Mouse (Mus musculus) CH12.LX (cell line): ENCODE data around the gene Cnot3.

Source experiments
- CTCF ChIP-seq, 2 experiments: IDR thresholded peaks in 1 of 2; conservative IDR thresholded peaks in 1 of 2; 2 replicates each; pipeline ENCODE4 v1.5.1; 2011 to 2012; ENCODE audit warnings: low read depth in 2 of 2, low read length in 2 of 2, improper control_type of control experiment in 1 of 2, inconsistent platforms in 1 of 2, mild to moderate bottlenecking in 1 of 2, moderate library complexity in 1 of 2
- ELF1 ChIP-seq: IDR thresholded peaks from 2 replicates; pipeline ENCODE4 v1.6.1; 2014; ENCODE audit warnings: low read depth, mild to moderate bottlenecking, inconsistent platforms, low read length, improper control_type of control experiment
- EP300 ChIP-seq: IDR thresholded peaks from 2 replicates; pipeline ENCODE4 v1.6.1; 2011; ENCODE audit warnings: low read length, improper control_type of control experiment
- ETS1 ChIP-seq: conservative IDR thresholded peaks from 2 replicates; pipeline ENCODE4 v1.6.1; 2012; ENCODE audit warnings: low read depth, mild to moderate bottlenecking, inconsistent platforms, low read length, improper control_type of control experiment, moderate library complexity
- JUN ChIP-seq: IDR thresholded peaks from 2 replicates; pipeline ENCODE4 v1.6.1; 2011; ENCODE audit warnings: low read depth, mild to moderate bottlenecking, low read length, improper control_type of control experiment, moderate library complexity; ENCODE audit not compliant: insufficient read depth
- POLR2A ChIP-seq: IDR thresholded peaks from 2 replicates; pipeline ENCODE4 v1.6.1; 2011; ENCODE audit warnings: low read depth, mild to moderate bottlenecking, improper control_type of control experiment, low read length
- POLR2AphosphoS2 ChIP-seq: IDR thresholded peaks from 2 replicates; pipeline ENCODE4 v1.6.1; 2011; ENCODE audit warnings: low read depth, low read length, improper control_type of control experiment
- SMC3 ChIP-seq: IDR thresholded peaks from 2 replicates; pipeline ENCODE4 v1.6.1; 2011; ENCODE audit warnings: low read depth, low read length, improper control_type of control experiment
- TCF12 ChIP-seq: IDR thresholded peaks from 2 replicates; pipeline ENCODE4 v1.6.1; 2014; ENCODE audit warnings: low read depth, mild to moderate bottlenecking, inconsistent platforms, low read length, improper control_type of control experiment
- ZNF384 ChIP-seq: IDR thresholded peaks from 2 replicates; pipeline ENCODE4 v1.6.1; 2012; ENCODE audit warnings: low read depth, low read length, improper control_type of control experiment, inconsistent platforms

- TF ChIP-seq CTCF (conservative IDR thresholded peaks at IDR 0.05 in 1 of 2, IDR thresholded peaks at IDR 0.05 in 1 of 2; ENCODE audit: low read depth in 2 of 2, low read length in 2 of 2) (no peak), ETS1 (no peak), ZNF384 (no peak), SMC3 (no peak), EP300 (no peak), ELF1 (no peak), TCF12 (no peak), POLR2A (no peak), POLR2AphosphoS2 (no peak), JUN (no peak)
Measured at GRCm38 (mm10) chr7:3616057-3616388, 29.0 kb upstream of the Cnot3 start, which contains the start of gene Oscar.
